Mouse (Mus musculus) lung, postnatal 25 days (tissue): ENCODE results near the gene Pilrb1.
"Not testable (repeated sequence)": the region's sequence is repeated elsewhere in the genome, so short reads cannot be mapped to it uniquely, and the experiment has no call there.

Experiments used
- DNase-seq: peaks from one replicate; pipeline ENCODE4 v3.0.0; 2022; ENCODE audit warnings: low spot score

Gene Pilrb1

DNA sequence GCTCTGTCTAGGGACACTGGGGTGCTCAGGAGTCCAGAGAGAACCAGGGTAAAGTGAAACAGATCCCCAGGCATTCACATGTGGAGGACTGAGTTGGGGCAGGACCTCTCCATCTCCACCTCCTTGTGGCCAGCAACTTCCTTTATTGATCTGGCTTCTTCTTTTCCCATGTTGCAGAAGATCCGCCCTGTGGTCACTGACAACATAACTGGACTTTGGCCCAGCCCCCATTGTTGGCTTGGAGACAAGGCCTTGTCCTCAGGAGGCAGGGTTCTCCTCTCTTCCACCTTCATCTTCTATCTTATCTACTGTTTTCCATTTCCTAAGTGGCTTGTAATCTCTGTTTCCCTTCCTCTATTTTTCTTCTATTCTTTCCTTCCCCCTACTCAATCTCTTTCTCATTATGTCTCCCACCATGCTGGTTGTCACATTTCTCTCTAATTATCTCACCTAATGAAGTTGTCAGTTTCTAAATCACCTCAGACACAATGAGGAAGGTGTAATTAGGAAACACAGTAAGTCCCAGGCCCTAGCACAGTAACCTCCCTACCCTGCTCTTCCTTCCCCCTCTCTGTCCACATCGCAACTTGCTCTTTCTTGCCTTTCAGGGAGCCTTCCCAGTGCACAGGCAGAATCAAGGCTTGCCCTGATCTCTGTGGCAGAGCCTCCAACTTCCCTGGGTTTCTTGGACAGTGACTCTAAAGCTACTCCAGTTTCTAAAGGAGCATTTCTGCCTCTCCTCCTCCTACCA is at the start of gene Pilrb1:
Pilrb1 (minus strand) TSS at position 147 of the 751 bp plus-strand sequence.
- not testable (repeated sequence) for DNase-seq

DNA sequence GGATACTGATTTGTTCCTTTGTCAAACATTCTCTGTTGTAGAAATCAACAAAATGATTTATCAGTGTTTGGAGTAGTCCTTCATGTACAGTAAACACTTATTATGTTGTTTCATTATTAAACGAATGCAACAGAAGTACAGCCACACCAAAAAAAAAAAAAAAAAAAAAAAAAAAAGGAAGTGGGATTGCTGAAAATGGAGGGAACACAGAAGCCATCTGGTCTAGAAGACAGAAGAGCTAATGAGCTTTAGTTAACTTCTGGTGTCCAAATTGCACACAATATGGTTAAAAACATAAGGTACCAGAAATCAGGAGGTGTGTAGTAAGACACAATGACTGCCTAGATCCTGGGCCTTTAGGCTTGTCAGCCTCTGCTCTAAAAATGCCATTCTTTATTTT is 39.9 kb upstream of the Pilrb1 start:
- no peak for DNase-seq

DNA sequence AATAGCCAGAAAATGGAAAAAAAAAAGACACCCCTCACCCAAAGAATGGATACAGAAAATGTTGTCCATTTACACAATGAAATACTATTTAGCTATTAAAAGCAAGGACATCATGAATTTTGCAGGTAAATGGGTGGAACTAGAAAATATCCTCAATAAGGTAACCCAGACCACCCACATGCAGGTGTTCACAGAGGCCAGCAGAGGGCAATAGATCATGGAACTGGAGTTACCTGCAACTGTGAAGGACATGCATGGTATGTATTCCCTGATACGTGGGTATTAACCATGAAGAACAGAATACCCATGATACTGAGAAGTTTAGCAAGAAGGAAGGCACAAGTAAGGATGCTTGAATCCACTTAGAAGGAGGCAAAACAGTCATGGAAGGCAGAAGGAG is 35.0 kb upstream of the Pilrb1 start:
- no peak for DNase-seq

DNA sequence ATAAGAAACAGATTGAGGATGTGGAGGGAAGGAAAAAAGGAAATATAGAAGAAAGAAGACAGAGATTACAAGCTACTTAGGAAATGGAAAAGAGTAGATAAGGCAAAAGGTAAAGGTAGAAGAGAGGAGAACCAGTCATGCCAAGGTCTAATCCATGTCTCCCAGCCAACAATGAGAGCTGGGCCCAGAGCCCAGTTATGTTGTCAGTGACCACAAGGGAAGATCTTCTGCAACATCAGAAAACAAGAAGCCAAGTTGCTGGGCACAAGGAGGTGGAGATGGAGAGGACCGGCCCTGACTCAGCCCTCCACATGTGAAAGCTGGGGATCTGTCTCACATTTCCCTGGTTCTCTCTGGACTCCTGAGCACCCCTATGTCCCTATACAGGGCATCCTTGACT is 29.8 kb upstream of the Pilrb1 start:
- no peak for DNase-seq

DNA sequence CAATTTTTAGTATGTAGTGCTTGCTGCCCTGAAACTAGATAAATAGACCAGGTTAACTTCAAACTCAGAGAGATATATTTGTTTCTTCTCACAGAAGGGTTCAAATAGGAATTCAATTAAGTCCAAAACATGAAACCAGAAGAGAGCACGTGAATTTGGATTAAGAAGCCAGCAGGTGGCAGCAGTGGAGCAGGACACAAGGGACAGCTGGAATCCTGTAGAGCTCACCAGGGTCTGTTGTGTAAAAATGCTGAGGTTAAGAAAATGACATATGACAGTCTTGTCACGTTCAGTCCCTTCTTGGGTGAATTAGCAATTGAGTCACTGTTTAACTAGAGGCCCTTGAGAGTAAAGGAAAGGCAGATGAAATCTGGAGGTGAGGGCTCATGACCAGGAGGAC is 28.0 kb upstream of the Pilrb1 start:
- DNase-seq: peak; percentile 51

DNA sequence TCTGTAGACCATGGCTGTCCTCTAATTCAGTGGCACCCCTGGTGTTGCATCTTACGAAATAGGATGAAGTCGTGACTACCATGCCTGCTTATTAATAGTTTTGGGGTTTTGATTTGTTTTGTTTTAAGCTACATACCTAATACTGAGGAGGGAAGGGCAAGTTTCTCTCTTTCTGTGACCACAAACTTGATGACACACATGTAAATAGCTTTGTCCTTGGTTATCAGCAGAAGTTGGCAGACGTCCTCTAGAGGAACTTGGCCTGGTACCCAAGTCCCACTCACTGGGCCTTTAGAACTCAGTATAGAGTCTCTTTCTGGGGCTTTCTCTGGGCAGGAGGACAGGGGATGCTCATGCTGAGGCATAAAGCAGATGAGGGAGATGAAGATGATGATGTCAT is 25.4 kb upstream of the Pilrb1 start:
- no peak for DNase-seq

DNA sequence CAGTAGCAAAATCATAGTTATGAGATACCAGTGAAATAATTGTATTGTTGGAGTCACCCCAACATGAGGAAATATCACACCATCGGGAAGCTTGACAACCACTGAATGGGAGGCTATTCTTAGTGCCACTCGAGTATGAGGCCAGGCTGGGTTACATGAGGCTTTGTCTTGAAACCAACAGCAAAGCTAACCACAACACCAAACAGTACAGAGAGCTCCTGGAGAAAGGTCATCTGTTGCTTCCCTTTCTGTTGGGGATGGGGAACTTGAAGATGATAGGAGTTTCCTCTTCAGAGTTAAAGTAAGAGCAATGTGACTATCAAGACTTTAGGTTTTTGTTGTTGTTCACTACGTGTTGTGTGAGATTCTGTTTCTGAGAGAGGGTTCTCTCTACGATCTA is 25.0 kb upstream of the Pilrb1 start:
- DNase-seq: no peak

DNA sequence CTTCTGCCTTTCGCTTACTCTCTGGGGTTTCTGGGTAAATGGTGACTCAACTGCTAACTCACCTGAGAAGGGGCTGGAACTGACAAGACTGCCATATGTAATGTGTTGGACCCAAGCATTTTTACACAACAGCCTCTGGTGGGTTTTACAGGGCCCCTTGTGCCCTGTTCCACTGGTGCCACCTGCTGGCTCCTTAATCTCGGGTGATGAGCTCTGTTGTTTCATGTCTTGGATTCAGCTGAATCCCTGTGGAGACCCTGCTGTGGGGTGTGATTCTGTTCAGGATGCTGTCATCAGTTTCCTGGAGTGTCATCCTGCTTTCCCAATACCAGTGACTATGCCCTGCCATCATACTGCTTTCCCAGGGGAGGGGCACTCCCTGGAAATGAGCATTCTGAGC is 20.0 kb upstream of the Pilrb1 start:
- peak; percentile 43 for DNase-seq

DNA sequence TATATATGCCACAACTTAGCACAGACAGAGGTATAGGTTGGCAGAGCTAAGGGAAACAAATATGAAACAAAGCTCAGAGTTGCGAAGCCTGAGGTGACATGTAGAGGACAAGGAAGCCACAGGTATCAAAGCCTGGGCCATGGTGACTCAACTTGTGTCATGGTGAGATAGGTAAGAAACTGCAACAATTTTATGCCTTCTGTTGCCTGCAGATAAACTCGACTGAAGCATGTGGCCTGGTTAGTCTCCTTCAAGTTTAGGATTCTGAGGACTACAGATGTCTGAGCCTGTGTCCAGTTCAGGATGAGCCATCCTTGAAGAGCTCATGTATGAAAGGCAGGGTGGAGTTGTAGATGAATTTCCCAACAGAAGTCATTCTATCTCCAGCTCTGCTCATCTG is 17.1 kb upstream of the Pilrb1 start:
- DNase-seq: no peak

DNA sequence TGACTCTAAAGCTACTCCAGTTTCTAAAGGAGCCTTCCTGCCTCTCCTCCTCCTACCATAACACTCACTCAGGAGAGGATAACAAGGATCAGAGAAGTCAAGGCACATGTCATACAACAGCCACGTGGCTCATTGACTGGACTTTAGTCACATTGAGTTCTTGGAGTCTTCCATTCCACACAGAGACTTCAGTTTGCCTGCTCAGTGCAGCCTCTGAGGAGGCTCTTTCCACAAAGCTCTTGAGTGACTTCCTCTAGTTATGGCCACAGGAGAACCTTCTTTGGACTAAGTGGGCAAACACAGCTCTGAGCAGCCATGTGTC is 14.4 kb upstream of the Pilrb1 start:
- not testable (repeated sequence) for DNase-seq

DNA sequence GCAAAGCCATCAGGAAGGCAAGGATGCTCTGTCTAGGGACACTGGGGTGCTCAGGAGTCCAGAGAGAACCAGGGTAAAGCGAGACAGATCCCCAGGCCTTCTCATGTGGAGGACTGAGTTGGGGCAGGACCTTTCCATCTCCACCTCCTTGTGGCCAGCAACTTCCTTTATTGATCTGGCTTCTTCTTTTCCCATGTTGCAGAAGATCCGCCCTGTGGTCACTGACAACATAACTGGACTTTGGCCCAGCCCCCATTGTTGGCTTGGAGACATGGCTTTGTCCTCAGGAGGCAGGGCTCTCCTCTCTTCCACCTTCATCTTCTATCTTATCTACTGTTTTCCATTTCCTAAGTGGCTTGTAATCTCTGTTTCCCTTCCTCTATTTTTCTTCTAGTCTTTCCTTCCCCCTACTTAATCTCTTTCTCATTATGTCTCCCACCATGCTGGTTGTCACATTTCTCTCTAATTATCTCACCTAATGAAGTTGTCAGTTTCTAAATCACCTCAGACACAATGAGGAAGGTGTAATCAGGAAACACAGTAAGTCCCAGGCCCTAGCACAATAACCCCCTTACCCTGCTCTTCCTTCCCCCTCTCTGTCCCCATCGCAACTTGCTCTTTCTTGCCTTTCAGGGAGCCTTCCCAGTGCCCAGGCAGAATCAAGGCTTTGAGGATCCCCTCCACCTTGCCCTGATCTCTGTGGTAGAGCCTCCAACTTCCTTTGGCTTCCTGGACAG is 13.9 kb upstream of the Pilrb1 start, which contains the start of gene Pilrb2:
Pilrb2 (minus strand) TSS at position 172 of the 737 bp plus-strand sequence.
- not testable (repeated sequence) for DNase-seq

DNA sequence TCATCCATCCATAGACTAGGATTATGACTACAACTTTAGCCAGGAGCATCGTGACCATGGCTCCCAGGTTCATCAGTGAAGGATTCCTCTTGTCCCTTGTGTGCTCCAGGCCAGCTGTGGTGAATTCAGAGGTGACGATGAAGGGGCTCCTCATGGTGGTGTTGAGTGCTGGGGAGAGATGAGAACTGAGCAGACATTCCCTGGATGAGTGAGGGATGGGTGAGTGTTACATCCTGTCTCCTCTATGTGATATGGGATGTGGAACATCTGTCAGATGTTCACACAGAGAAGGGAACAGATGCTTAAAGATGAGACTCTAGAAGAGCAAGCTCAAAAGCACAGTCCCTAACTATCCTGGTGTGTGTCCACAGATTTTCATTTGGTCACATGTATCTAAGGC is 10.7 kb upstream of the Pilrb1 start:
- DNase-seq: not testable (repeated sequence)

DNA sequence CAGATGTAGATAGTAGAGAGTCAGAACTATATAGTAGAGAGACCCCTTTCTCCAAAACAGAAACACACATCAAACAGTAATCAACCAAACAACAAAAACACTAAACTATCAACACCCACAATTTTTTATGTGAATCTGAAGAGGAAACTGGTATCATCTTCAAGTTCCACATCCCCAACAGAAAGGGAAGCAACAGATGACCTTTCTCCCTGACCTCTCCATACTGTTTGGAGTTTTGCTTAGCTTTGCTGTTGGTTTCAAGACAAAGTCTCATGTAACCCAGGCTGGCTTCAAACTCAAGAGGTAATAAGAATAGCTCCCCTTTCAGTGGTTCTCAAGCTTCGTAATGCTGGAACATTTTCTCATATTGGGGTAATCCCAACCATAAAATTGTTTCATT is 6.1 kb upstream of the Pilrb1 start:
- DNase-seq: not testable (repeated sequence)

DNA sequence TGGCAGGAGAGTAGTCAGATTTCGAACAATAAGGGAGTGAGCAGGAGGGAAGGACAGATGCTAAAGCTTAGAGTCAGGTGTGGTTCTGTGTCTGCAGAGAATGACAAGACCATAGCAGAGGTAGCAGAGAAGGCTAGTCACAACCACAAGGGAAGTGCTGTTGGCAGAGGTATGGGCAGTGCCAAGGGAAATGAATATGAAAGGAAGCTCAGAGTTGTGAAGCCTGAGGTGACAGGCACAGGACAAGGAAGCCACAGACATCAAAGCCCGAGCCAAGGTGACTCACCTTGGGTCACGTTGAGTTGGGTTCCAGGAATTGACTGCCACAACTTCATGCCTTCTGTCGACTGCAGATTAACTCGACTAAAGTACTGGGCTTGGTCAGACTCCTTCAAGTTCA is 1.0 kb downstream of the Pilrb1 start:
- peak; percentile 32 for DNase-seq

DNA sequence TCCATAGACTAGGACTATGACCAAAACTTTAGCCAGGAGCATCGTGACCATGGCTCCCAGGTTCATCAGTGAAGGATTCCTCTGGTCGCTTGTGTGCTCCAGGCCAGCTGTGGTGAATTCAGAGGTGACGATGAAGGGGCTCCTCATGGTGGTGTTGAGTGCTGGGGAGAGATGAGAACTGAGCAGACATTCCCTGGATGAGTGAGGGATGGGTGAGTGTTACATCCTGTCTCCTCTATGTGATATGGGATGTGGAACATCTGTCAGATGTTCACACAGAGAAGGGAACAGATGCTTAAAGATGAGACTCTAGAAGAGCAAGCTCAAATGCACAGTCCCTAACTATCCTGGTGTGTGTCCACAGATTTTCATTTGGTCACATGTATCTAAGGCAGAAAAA is 3.0 kb downstream of the Pilrb1 start:
- not testable (repeated sequence) for DNase-seq

DNA sequence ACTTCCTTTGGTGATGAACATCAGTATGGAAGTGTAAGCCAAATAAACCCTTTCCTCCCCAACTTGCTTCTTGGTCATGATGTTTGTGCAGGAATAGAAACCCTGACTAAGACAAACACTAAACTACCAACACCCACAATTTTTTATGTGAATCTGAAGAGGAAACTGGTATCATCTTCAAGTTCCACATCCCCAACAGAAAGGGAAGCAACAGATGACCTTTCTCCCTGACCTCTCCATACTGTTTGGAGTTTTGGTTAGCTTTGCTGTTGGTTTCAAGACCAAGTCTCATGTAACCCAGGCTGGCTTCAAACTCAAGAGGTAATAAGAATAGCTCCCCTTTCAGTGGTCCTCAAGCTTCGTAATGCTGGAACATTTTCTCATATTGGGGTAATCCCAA is 7.6 kb downstream of the Pilrb1 start:
- DNase-seq: not testable (repeated sequence)

DNA sequence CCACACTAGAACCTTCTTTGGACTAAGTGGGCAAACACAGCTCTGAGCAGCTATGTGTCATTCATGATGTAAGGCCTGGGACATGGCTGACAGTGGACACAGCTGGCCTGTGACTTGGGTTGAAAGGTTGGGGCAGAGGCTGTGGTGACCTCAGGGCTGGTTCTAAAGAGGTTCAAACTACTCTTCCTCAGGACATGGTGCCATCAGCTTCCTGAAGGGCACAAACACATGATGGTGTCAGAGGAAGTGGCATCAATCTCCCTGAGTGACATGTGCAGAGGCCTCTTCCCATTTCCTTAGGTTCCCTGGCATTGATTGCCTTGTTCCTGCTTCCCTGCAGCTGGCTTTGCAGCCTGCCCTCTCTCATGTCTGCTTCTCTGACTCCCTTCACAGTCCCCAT is 20.8 kb downstream of the Pilrb1 start:
- DNase-seq: not testable (repeated sequence)

DNA sequence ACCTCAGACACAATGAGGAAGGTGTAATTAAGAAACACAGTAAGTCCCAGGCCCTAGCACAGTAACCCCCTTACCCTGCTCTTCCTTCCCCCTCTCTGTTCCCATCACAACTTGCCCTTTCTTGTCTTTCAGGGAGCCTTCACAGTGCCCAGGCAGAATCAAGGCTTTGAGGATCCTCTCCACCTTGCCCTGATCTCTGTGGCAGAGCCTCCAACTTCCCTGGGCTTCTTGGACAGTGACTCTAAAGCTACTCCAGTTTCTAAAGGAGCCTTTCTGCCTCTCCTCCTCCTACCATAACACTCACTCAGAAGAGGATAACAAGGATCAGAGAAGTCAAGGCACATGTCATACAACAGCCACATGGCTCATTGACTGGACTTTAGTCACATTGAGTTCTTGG is 21.3 kb downstream of the Pilrb1 start:
- DNase-seq: no peak

DNA sequence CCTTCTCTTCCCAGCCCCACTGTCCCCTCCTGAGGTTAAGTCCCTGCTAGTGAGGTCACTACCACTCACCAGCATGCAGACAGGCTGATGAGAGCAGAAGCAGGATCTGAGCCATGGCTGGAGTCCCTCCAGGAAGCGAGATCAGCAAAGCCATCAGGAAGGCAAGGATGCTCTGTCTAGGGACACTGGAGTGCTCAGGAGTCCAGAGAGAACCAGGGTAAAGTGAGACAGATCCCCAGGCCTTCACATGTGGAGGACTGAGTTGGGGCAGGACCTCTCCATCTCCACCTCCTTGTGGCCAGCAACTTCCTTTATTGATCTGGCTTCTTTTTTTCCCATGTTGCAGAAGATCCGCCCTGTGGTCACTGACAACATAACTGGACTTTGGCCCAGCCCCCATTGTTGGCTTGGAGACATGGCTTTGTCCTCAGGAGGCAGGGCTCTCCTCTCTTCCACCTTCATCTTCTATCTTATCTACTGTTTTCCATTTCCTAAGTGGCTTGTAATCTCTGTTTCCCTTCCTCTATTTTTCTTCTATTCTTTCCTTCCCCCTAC is 21.9 kb downstream of the Pilrb1 start, which contains the start of gene Pilra:
Pilra (minus strand) TSS at position 316 of the 555 bp plus-strand sequence.
- peak; percentile 23 for DNase-seq

DNA sequence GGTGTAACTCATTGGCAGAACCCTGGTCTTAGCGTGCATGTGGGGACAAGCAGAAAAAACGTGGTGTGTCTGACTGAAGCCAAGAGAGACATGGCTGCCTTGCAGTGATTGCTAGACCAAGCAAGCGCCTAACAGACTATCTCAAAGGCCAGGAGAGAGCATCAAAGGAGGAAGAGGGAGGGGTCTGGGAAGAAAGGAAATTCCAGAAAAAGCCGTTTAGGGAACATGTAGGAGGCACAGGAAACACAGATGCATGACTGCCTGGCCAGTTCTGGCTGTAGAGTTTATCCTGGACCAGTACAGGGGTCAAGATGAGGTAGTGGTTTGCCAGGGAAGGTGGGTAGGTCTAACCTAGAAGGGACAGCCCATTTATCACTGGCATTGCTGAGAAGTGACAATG is 24.4 kb downstream of the Pilrb1 start:
- no peak for DNase-seq

DNA sequence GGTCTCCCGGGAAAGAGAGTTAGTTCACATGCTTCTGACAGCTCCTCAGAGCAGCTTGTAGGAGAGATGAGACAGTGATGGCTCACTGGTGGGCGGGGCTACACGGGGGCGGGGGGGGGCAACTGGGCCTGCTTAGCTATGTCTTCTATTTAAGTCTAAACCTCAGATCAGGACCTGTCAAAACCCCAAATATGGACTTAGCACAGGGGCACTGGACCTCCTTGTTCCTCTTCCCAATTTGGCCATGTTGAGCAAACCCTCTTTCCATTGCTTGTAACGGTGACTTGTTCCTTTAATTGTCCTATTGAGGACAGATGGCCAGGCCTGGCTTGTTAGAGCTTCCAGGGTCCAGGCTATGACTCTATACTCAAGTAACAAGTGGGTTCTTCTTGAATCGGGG is 26.4 kb downstream of the Pilrb1 start:
- DNase-seq: no peak

DNA sequence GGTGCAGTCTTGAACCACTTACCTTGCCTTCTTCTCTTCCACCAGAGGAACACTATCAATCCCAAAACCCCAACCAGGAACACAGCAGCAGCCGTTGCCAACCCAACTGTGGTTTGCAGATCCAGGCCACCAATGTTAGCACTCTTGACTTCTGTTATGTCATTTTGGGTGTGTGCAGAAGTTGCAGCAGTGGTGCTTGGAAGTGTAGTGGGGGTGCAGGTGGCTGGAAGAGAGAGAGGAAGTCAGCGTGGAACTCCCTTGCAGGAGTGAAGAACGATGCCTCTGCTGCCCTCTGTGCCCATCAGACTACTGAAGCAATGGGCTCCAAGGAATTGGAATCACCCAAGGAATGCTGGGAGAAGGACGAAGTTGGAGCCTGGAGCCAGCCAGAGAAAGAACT is 26.8 kb downstream of the Pilrb1 start:
- DNase-seq: no peak

DNA sequence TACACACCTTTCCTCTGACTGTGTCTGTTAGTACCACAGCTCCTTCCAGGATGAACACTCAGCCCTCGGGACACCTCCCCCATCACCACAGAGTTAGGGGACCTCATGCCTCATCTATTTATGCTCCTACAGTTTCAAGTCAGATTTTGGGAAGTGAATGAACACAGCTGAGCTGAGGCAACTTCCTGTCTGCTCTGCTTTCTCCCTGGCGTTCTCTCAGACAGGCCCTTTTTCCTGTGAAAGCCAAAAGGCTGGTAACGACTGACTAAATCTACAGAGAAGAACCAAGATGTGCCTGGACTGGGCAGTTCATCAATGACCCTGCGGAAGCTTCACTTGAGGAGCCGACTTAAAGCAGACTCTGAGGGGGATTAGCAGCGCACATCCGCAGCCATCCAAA is 27.7 kb downstream of the Pilrb1 start:
- DNase-seq: no peak
